Mouse (Mus musculus) G1E-ER4 (cell line): ENCODE data around the gene Ffar3. TPM values are rescaled to one million over a fixed set of nuclear protein-coding genes. Genes with fewer than 3 reads are reported as not detected.

ENCODE experiments used
- GATA1 ChIP-seq: IDR thresholded peaks from one replicate; pipeline ENCODE4 v1.8.0; 2012; ENCODE audit warnings: low read length, inconsistent platforms
- polyA plus RNA-seq: library from polyadenylated mRNA; stranded (reverse); fragments of >175 nt; gene quantifications from 2 replicates; pipeline ENCODE4 v1.2.3, GENCODE M21; 2012

The Ffar3 gene
- polyA plus RNA-seq = not detected in 2 replicates

DNA sequence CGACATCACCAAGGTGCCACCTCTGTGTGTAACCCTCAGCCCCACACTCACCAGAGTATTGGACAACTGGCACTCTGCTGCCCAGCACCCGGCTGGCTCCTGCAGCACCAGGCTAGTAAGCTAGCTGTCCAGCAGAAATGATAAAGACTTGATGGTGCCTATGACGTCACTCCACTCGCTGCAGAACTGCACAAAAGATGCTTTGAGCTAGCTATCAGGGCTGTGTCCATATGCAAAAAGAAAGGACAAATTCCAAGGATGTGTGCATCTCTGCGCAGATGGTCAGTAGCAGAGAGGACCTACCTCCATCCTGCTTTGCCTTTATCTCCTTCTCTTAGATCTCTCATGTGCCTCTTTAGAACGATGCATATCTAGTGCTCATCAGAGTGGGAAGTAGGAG lies at the start of gene Ffar3:
TSS of gene Ffar3 (minus strand) at position 101 of the 400 bp plus-strand sequence.
- no peak for TF ChIP-seq GATA1

DNA sequence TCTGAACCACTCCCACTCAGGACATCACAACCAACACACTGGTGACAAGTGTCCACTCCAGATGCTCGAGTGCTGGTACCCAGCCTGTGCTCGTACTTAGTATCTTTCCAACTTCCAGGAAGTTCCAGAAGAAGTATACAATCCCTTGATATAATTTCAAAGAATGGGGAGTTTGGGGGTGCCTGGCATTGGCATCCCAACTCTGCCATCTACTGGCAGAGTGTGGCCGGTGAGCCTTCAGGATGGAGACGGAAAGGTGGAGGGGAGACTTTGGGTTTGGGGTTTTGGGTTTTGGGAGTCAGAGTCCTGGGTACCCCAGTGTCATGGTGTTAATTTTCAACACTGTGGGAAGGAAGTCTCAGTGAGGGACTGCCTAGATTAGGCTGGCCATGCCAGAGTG lies 48.1 kb upstream of the Ffar3 start:
- TF ChIP-seq GATA1 = no peak

DNA sequence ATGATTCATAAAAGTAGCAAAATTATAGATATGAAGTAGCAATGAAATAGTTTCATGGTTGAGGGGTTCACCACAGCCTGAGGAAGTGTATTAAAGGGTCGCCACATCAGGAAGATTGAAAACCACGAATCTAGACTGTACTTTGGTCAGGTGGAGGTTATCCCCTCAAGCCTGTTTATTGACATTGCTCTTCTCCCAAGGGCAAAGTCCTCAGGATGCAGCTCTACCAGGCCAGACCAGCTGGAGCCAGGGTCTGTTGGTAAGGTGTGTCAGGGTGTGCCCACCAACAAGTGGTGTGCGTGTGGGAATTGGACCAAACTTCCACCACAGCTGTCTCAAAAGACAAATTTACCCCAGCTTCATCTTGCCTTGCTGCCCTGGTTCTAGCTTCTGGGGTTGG lies 39.2 kb upstream of the Ffar3 start:
- TF ChIP-seq GATA1 = no peak

DNA sequence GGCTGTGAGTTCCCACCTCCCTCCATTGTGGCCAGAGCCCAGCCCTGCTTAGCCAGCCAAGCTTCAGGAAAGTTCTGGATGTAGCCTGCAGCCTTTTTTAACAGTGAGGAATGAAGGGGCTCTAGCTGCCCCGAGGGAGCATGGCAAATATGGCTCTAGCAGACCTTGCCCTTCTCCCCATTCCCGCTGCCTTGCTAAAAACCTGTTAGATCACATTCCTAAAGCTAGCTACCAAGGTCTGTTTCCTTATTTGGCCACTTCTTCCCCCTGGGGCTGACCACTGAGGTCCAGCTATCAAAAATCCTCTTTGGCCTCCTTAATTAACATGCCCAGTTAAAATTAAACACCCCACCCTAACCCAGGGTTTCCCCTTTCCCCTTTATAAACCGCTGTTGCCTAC lies 36.5 kb upstream of the Ffar3 start:
- TF ChIP-seq GATA1 = no peak

DNA sequence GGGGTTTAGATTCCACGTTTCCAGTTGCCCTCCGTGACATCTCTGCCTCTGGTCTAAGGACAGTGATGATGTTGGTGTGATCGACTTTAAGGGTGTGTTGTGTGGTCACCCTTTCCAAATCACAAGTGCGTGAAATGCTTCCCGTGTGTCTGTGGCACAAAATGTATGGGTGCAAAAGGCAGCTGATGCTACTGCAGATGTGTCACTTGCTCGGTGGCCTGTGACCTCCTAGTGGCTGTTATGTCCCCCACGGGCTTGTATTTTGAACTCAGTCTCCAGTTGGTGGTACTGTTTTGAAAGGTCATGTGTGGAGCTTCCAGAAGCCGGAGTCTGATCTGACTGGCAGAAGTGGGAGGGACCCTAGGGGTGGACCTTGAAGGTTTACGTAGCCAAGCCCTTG lies 35.8 kb upstream of the Ffar3 start:
- TF ChIP-seq GATA1 = no peak

DNA sequence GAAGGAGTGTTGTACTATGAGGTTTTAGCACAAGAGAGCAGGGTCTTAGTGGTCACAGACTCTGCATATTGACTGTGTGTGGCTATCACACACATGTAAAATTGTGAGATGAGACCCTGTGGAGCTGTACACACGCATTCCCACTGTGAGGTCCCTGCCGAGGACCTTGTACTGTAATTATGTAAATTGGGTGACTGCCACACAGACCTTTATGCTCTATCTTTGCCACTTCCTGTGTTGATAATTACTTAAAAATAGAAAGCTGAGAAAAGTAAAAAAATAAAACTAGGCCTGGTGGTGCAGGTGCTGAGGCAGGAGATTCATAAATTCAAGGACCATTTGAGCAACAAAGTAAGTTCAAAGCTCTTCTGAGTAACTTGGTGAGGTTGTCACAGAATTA lies 34.7 kb upstream of the Ffar3 start:
- TF ChIP-seq GATA1 = no peak

DNA sequence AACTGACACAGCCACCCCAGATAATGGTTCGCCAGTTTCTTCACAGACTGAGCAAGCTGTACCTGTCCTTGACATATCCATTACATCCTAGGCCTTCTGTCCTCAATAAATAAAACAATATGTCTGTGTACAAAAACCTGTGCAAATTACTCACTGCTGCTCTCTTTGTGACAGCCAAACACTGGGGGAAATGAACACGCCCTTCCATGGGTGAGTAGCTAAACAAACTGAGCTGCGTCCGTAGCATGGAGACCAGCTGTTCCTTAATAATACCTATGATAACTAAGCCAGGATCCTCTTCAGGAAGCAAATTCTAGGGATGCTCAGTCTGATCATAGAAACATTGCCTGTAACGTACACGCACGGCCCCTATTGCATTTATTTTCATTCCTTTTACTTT lies 32.8 kb upstream of the Ffar3 start:
- TF ChIP-seq GATA1 = no peak

DNA sequence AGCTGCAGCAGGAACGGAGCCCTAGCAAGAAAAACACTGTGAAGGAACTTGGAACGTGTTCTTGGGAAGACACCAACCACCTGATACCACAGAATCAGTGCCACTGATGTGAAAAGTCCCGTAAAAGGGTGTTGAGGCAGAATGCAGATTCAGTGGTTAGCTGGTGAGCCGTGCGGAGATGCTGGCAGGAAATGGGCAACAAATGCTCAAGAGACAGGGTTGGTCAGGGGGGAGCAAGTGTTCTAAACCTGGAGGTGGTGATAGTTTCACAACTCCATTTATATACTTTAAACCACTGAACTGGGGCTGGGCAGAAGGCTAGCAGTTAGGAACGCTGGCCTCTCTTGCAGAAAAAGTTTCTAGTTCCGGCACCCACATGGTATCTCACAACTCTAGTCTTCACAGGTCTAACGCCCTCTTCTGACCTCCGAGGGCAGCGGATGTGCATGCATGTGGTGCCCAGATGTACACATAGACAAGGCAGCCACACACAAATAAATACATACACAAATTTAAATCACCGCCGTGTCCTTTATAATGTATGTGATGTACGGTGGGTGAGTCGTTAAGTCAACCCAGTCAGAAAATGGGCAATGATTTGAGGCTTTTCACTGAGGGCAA lies 31.7 kb upstream of the Ffar3 start:
- TF ChIP-seq GATA1 = no peak

DNA sequence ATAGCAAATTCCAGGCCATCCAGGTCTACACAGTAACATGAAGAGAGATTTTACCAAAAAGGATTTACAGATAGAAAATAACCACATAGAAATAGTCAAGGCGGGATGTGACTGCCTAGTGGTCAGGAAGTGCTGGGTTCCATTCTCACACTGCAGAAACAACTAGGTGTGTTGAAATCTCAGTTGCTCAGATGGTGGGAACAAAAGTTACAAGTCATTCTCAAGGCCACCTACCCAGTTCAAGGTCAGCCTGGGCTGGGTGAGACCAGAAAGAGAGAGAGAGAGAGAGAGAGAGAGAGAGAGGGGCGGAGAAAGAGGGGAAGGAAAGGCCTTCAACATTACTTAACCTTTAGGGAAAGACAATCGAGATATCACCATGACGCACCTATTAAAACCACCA lies 30.9 kb upstream of the Ffar3 start:
- TF ChIP-seq GATA1 = no peak

DNA sequence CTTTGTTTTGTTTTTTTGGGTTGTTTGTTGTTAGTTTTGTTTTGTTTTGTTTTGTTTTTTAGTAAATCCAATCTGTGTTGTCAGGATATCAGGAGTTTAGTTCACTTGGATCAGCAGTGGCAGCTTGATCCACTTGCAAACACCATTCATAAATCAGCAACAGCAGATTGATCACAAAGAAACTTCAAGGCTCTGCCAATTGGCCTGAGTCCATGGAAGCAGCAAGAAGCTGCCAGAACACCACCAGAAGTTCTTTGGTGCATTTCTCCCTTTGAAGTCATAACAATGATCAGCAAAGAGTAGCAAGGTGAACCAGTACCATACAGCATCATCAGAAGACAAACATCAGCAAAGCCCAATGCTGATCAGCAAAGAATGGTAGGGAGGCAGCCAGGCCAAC lies 28.1 kb upstream of the Ffar3 start:
- TF ChIP-seq GATA1 = no peak

DNA sequence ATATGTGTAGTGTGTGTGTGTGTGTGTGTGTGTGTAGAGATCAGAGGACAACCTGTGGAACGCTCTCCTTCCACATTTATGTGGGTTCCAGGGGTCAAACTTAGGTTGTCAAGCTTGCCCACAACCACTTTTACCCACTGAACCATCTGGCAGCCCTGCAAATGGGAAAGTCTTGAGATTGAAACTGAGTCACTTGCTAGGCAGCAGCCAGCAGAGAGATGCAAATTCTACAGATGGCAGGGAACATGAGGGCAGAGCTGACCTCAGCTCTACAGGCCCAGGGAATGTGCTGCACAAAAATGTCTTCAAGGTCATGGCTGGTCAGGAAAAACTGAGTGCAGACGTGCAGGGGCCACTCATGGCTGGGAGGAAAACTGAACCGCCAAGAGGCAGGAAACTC lies 25.4 kb upstream of the Ffar3 start:
- no peak for TF ChIP-seq GATA1

DNA sequence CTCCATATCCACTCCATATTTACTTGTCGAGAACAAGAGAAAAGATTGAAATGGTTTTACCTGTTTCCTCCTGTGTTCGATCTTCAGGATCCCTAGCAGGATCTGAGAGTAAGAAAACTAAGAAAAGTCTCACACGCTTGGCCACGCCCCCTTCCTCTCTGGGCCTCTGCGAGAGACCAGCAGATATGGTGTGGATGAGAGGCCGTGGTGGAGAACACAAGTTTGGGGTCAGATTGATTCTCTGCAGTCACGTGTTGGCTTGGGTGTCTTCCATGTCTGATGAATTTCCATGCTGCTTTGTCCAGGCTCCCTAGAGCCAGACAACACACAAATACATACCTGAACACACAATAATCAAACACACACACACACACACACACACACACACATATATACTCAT lies 24.2 kb upstream of the Ffar3 start, which contains the start of gene Cd22:
TSS of gene Cd22 (minus strand) at position 167 of the 400 bp plus-strand sequence.
- TF ChIP-seq GATA1 = no peak

DNA sequence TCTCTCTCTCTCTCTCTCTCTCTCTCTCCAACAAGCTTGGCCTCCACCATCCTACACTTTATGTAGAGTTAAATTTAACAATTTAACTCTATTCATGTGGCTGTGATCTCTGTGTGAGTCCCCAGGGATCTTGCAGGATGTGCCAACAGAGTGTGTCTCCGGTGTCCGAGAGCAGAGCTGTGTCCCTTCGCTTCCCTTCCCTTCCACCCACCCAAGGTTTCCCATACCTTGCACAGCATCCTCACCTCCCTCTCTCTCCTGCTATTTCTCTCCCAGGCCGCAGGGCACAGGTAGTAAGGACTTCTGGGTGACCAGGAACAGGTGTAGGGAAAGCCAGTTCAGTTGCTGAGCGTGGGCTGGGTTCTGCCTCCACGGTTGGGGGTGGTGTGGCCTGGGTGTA lies 23.0 kb upstream of the Ffar3 start:
- TF ChIP-seq GATA1 = no peak

DNA sequence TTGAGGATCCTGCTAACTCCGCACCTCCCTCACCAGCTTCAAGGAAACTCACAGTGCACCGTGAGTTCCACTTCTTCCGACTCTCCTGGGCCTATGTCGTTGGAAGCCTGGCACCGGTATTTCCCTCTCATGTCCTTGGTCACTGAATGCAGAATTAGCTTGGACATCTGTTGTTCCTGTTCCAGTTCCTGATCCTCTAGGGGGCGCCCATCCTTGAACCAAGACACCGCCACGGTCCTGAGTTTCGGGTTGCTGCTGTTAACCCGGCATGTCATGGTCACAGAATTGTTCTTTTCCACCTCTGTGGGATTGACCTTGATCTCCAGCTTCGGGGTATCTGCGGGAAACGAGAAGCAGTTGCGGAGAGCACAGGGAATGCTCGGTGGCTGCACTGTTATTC lies 17.1 kb upstream of the Ffar3 start:
- no peak for TF ChIP-seq GATA1

DNA sequence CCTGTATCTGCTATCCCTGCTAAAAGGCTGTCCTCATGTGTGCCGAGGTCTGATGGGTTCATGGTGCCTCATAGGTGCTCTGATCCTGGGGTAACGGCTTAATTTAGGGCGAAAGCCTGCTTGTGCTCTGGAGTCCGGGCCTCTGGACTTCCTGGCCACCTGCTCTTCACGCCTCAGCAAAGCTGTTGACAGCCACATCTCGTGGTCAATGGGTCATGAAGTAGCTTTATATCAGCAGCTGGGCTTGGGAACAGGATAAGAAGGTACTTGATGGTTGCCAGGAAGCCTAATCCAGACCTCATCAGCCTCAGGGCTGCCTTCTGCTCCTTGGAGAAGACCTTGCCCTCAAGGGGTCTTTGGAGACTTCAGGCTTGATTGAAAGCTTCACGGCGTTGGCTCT lies 7.4 kb upstream of the Ffar3 start:
- no peak for TF ChIP-seq GATA1

DNA sequence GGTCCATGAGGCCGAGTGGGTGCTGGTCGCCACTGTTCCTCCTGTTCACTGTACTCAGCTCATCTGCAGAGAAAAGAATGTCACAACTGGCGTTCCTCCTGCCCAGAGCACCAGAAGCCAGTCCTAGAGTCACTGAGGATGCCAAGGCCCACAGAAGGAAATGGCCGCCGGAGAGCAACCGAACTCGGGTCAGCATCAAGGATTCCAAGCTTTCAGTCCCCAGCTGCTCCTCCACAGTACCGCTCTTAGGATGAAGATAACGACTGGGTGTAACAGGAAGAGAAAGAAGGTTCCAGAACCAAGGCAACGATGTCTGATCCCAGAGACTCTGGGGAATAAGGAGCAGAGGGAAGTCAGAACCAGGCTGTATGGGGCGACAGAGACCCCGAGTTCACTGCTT lies 5.5 kb upstream of the Ffar3 start, which contains the start of gene Ffar1:
TSS of gene Ffar1 (minus strand) at position 101 of the 400 bp plus-strand sequence.
- TF ChIP-seq GATA1 = no peak

DNA sequence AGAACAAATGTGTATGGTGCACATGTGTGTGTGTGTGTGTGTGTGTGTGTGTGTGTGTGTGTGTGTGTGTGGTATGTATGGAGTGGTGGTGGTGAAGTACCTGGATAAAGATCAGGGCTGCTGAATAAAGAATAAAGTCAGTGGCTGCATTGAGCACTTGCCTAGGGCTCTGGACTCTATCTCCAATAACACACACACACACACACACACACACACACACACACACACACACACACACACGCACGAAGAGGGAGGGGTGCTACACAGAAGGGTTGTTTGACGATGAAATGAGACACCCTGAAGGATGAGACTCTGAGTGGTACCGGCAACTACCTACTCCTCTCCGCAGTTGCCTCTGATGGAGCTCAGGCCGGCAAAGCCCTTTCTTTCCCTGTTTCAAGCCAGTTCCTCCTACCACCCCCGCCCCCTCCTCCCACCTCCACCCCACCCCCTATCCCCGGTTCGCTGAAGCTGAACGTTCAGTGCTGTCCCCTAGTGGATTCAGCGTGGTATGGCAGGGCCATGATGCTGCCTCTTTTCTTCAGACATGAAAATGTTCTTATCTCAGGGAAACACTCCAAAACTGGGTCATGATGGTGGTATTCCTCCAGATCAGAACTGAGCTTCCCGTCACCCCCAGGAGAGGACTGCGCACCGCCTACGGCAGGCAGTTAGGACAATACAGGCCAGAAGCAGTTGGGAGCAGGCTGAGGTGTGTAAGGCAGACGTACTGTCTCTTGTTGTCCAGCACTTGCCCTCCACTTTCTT lies 3.8 kb upstream of the Ffar3 start:
- no peak for TF ChIP-seq GATA1
